Mouse (Mus musculus) ovary, postnatal 14 days (tissue): ENCODE results near the gene Zfand2b.

ENCODE experiments used
- DNase-seq: peaks from one replicate; pipeline ENCODE4 v3.0.0; 2022; ENCODE audit warnings: low spot score

Gene Zfand2b

DNA sequence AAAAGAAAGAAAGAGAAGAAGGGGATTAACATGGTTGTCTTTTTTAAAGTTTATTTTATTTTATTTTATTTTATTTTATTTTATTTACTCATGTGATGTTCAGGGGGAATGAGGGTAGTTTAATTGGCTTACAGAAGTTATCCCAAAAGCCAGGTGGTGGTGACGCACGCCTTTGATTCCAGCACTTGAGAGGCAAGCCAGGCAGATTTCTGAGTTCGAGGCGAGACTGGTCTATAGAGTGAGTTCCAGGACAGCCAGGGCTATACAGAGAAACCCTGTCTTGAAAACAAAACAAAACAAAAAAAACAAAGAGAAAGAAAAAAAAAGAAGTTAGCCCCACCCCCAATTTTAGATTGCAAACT, 8.2 kb upstream of the Zfand2b start:
- no peak for DNase-seq

GRCm38 (mm10) chr1:75168093-75168471, 364 bp upstream of the Zfand2b start:
- DNase-seq, result no peak

- peak; percentile 26 for DNase-seq
These were observed 11.1 kb downstream of the Zfand2b start for GRCm38 (mm10) chr1:75179334-75180104.

GRCm38 (mm10) chr1:75180105-75180590, 11.7 kb downstream of the Zfand2b start, which contains the start of gene Abcb6:
TSS of gene Abcb6 (minus strand) at chr1:75180392.
- peak; percentile 69 for DNase-seq

DNA sequence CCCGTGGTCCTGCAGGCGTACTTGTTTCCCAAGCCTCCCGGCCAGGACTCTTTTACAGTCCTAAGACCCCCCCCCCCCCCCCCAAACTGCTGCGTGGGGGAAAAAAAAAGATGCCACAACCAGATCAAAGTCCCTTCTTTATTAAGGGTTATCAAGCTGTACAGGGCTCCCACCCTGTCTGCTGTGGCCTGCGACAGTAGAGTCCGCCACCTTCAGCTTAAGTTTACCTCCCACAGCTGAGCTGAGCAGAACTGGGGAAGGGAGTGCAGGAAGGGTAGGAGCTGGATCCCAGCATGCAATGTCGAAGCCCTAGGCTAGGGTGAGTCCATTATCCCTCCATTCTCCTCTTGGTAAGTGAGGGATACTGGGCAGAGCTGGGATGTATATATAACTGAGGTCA, 12.3 kb downstream of the Zfand2b start:
- no peak for DNase-seq

- no peak for DNase-seq
These were observed 13.0 kb downstream of the Zfand2b start for GRCm38 (mm10) chr1:75181377-75181870.

DNA sequence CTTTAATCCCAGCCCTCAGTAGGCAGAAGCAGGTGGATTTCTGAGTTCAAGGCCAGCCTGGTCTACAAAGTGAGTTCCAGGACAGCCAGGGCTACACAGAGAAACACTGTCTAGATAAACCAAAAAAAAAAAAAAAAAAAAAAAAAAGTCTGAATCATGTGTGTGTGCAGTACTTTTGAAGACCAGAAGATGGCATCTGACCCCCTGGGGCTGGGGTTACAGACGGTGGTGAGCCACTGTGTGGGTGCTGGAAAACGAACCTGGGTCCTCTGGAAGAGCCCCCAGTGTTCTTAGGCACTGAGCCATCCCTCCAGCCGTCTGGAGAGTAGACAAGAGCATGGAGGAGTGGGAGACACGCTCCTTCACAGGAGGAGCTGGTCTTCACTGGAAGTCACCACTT, 13.7 kb downstream of the Zfand2b start:
- DNase-seq, result no peak

DNA sequence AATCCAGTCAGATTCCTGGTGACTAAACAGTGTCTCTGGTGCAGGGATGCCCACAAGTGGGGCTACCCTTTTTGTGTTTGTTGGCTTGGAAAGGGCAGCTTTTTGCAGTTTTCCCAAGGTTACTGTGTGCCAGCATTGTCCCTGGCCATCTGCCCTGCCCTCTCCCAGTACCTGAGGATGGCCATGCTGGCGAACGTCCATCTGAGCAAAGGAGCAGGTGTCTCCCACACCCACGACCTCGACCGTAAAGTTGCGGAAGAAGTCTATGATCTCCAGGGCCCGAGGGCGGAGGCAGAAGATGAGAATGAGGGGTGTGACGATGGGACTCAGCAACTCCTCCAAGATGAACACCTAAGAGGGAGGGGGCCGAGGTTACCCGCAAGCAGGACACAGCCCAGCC, 17.0 kb downstream of the Zfand2b start:
- DNase-seq, result no peak

DNA sequence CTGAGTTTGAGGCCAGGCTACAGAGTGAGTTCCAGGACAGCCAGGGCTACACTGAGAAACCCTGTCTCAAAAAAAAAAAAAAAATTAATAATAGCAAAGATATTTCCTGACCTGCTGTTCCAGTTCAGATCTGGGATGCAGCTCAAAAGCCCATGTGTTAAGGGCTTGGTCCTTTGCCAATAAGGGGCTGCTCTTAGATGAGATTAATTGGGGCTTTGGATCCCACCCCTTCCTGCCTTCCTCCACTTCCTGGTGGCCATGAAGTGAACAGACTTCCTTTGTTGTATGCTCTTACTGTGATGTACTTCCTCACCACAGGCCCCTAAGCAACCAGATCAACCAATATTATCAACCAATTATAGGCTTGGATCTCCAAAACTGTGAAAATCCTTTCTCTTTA, 18.7 kb downstream of the Zfand2b start:
- DNase-seq, result no peak

DNA sequence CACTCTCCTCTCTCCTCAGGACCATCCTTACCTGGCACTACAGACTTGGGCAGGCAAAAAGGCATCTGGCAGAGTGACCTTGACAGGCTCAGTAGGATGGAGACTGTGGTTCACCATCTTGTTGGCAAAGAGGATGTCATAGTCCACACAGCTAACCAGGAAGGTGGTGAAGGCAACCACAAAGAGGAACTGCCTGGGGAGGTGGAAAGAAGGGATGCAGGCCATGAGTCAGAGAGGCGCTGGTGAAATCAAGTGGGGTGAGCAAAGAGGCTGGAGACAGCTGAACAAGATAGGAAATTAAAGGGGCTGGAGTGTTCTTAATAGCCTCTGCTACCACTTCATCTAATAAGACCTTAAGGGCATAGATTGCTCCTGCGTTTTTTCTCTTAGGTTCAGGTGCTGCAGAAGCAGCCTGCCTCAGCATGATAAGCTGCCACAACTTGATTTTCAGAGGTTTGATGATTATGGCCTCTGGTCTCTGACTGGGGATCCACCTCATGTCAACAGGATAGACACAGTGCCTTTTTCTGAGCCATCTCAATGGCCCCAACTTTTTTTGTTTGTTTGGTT, 19.6 kb downstream of the Zfand2b start:
- no peak for DNase-seq

DNA sequence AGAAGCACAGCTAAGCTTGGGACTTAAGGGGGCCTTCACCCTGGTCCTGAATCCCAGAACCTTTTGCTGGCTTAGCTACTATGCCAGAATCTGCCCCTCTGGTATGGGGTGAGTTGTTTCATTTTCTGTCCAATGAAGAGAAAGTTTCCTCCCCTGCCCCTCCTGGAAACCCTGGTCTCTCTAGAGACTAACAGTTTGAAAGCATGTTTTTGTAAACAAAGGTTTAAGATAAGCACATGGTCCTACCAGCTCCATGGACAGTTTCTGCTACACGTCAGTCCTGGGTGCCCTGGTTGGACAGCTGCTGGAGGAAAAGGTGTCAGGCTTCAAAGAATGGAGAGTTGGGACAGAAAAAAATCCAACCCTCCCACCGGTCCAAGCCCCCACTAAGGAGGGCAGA, 22.1 kb downstream of the Zfand2b start:
- DNase-seq, result no peak

- DNase-seq, result no peak
These were observed 22.8 kb downstream of the Zfand2b start for GRCm38 (mm10) chr1:75191258-75191621.

- DNase-seq, result peak; percentile 84
These were observed 23.4 kb downstream of the Zfand2b start, which contains the start of the genes Ankzf1 and Atg9a for GRCm38 (mm10) chr1:75191622-75192402. TSS of gene Ankzf1 (plus strand) at chr1:75192151. TSS of gene Atg9a (minus strand) at chr1:75192196.

DNA sequence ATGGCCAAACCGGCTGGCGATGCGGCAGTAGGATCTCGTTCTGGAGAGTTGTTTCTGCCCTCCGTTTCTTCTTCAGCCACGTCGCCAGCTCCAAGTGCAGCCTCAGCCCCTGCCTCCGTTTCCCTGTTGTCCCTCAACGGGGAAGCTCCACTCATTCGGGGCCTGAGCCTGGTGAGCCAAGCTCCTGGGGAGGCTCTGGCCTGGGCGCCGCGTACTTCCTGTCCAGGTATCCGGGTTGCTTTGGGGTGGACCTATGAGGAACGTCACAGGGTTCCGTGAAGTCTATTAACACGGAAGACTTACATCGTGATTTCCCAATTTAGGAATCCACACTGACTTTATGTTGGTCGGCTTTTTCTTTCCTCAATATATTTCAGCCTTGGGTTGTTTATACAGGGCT, 24.0 kb downstream of the Zfand2b start:
- peak; percentile 29 for DNase-seq

GRCm38 (mm10) chr1:75201236-75201635, 32.8 kb downstream of the Zfand2b start:
- DNase-seq, result no peak

GRCm38 (mm10) chr1:75208967-75209678, 40.7 kb downstream of the Zfand2b start:
- DNase-seq, result peak; percentile 51

DNA sequence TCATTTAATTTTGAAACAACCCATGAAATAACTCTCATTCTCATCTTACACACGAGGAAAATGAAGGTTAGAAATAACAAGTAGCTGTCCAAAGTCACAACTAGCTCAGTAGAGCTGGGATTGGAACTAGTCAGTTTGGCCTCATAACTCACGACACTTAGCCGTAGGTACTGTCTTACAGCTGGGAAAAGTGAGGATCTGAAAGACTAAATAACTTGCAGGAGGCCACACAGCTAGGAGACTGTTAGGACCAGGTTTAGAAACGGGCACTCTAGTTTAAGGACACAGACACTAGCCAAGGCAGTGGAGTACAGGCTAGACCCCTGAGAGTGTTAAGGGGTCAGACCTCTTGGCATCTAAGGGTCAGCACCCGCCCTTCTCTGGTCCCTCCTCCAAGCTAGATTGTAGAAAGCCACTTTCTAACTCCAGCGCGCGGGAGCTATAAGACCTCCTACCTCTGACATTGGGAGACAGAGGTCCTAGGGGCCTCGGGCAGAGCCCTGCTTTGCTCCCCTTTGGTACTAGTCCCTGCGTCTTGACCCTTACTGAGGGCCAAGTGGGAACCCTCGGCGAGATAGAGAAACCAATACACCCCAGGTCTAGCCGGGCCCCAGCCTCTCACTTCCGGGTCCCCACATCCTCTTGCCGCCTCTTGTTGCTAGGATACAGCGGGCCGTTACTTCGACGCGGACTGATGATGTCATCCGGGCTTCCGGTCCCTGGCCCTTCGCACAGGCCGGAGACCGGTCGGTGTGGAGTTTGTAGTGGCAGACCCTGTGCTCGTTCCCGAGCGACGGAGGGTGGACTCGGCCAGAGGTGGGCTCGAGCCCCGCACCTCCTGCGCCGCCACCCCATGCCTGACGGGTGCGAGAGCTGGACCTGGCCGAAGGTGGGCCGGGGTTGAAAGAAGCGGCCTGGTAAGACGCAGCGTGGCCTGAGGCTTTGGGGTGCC, 42.0 kb downstream of the Zfand2b start, which contains the start of the genes Glb1l and Stk16:
TSS of gene Glb1l (minus strand) at position 678 of the 952 bp plus-strand sequence.
TSS of gene Stk16 (plus strand) at position 703 of the 952 bp plus-strand sequence.
- peak; percentile 97 for DNase-seq

DNA sequence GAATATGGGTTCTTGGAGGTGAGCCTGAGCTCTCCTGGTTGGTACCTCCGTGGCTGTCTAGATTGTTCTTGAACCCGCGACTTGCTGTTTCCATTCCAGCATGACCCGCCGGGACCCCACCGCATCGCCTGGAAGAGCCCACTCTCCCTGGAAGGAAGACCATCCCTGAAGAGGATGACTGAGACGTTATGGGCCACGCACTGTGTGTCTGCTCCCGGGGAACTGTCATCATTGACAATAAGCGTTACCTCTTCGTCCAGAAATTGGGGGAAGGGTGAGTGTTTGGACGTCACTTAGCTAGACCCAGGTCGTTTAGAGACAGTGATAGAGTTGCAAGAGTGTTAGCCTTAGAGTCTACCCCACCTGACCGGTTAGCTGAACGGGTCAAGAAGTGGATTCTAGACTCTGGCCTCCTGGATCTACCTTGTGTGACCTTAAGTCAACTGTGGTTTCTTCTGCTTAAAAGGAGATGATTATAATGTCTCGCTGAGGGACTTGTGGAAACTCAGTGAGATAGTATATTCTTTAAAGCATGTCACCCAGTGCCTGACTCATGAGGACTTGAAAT, 42.8 kb downstream of the Zfand2b start:
- no peak for DNase-seq

DNA sequence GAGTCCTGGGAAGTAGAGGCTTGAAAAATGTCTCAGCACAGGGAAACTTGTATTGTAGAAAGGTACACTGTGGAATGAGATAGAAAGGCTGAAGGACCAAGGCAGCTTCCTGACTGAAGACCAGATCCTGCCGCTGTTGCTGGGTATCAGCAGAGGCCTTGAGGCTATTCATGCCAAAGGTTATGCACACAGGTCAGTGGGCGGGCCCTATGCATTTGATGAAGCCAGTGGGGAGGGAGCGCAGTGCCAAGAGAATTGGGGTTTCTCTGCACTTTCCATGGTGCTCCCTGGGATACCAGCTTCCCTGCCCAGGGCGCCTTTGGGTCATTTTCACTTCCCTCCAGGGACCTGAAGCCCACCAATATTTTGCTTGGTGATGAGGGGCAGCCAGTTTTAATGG, 44.1 kb downstream of the Zfand2b start:
- no peak for DNase-seq

GRCm38 (mm10) chr1:75213096-75213495, 44.6 kb downstream of the Zfand2b start:
- no peak for DNase-seq
